Mouse (Mus musculus) right cerebral cortex, postnatal 25 days (tissue): ENCODE data around the gene Tmem171.

Source experiments
- DNase-seq: peaks from one replicate; pipeline ENCODE4 v3.0.0; 2022

Gene Tmem171

GRCm38 (mm10) chr13:98694773-98695314 is at the start of gene Tmem171:
Gene Tmem171 (minus strand): TSS chr13:98694834.
- DNase-seq: no peak

- no peak for DNase-seq
Measured at GRCm38 (mm10) chr13:98743829-98744228, 49.2 kb upstream of the Tmem171 start.

GRCm38 (mm10) chr13:98743214-98743613 is 48.6 kb upstream of the Tmem171 start:
- no peak for DNase-seq

- DNase-seq: no peak
Measured at GRCm38 (mm10) chr13:98738213-98738612, 43.6 kb upstream of the Tmem171 start.

- no peak for DNase-seq
Measured at GRCm38 (mm10) chr13:98733292-98733691, 38.7 kb upstream of the Tmem171 start.

- DNase-seq: no peak
Measured at GRCm38 (mm10) chr13:98729271-98730062, 34.8 kb upstream of the Tmem171 start.

- no peak for DNase-seq
Measured at GRCm38 (mm10) chr13:98726494-98726893, 31.9 kb upstream of the Tmem171 start.

- DNase-seq: no peak
Measured at GRCm38 (mm10) chr13:98723430-98723829, 28.8 kb upstream of the Tmem171 start.

GRCm38 (mm10) chr13:98722296-98722695 is 27.7 kb upstream of the Tmem171 start:
- no peak for DNase-seq

GRCm38 (mm10) chr13:98716176-98716575 is 21.5 kb upstream of the Tmem171 start:
- no peak for DNase-seq

GRCm38 (mm10) chr13:98715443-98715990 is 20.9 kb upstream of the Tmem171 start:
- no peak for DNase-seq

GRCm38 (mm10) chr13:98710655-98711054 is 16.0 kb upstream of the Tmem171 start:
- no peak for DNase-seq

- DNase-seq: no peak
Measured at GRCm38 (mm10) chr13:98710236-98710635, 15.6 kb upstream of the Tmem171 start.

- DNase-seq: no peak
Measured at GRCm38 (mm10) chr13:98705501-98705900, 10.9 kb upstream of the Tmem171 start.

- DNase-seq: no peak
Measured at GRCm38 (mm10) chr13:98703786-98704185, 9.2 kb upstream of the Tmem171 start.

GRCm38 (mm10) chr13:98702361-98702760 is 7.7 kb upstream of the Tmem171 start:
- no peak for DNase-seq

- DNase-seq: no peak
Measured at GRCm38 (mm10) chr13:98701309-98701675, 6.7 kb upstream of the Tmem171 start.

GRCm38 (mm10) chr13:98700661-98701308 is 6.2 kb upstream of the Tmem171 start:
- peak; percentile 1 for DNase-seq

GRCm38 (mm10) chr13:98699982-98700540 is 5.4 kb upstream of the Tmem171 start:
- peak; percentile 1 for DNase-seq

- DNase-seq: no peak
Measured at GRCm38 (mm10) chr13:98699051-98699744, 4.6 kb upstream of the Tmem171 start.

- no peak for DNase-seq
Measured at GRCm38 (mm10) chr13:98696716-98697115, 2.1 kb upstream of the Tmem171 start.

GRCm38 (mm10) chr13:98695546-98695945 is 912 bp upstream of the Tmem171 start:
- DNase-seq: no peak

GRCm38 (mm10) chr13:98693316-98693715 is 1.3 kb downstream of the Tmem171 start:
- DNase-seq: no peak
